Mouse (Mus musculus) megakaryocyte, embryonic 14.5 days (primary cell): ENCODE data around the gene Gm37240. TPM values are rescaled to one million over a fixed set of nuclear protein-coding genes. Genes with fewer than 3 reads are reported as not detected.

Source experiments
- H3K27me3 ChIP-seq: replicated peaks from 2 replicates; pipeline ENCODE3; 2012; ENCODE audit warnings: inconsistent platforms
- H3K36me3 ChIP-seq: replicated peaks from 2 replicates; pipeline ENCODE3; 2012; ENCODE audit warnings: low read length, inconsistent platforms, mixed read lengths
- H3K4me1 ChIP-seq: 2 replicates; pipeline ENCODE4 v1.6.1; 2012; ENCODE audit warnings: inconsistent platforms
- H3K4me3 ChIP-seq: replicated peaks from 2 replicates; pipeline ENCODE3; 2012; ENCODE audit warnings: moderate library complexity, mild to moderate bottlenecking, inconsistent platforms
- H3K9me3 ChIP-seq: 2 replicates; pipeline ENCODE4 v1.6.1; 2012; ENCODE audit warnings: inconsistent platforms
- FLI1 ChIP-seq: IDR thresholded peaks from 2 replicates; pipeline ENCODE4 v1.6.1; 2012; ENCODE audit warnings: low read length, inconsistent platforms, mixed read lengths
- GATA1 ChIP-seq: IDR thresholded peaks from 3 replicates; pipeline ENCODE4 v1.6.1; 2012; ENCODE audit warnings: mixed read lengths, low read length, inconsistent platforms, borderline replicate concordance
- polyA plus RNA-seq: library from polyadenylated mRNA; stranded (reverse); fragments of >175 nt; gene quantifications from 2 replicates; pipeline ENCODE4 v1.2.3, GENCODE M21; 2012; ENCODE audit warnings: low replicate concordance; ENCODE audit not compliant: insufficient read depth

Gm37240 gene
- polyA plus RNA-seq, 1 experiment: not detected

- Histone ChIP-seq H3K9me3 (no peaks in the 10 kb centered on the region), H3K36me3 (peaks cover 96% of the 10 kb centered on the region), H3K27me3 (no peaks in the 10 kb centered on the region), H3K4me3 (no peak overlapping the region), H3K4me1 (no peaks in the 10 kb centered on the region)
- TF ChIP-seq FLI1 (no peak), GATA1 (no peak)
Measured at GRCm38 (mm10) chr3:84972881-84973280, 914.4 kb downstream of the Gm37240 start.

- Histone ChIP-seq H3K4me1 (no peaks in the 10 kb centered on the region), H3K4me3 (no peak overlapping the region), H3K36me3 (peaks cover 95% of the 10 kb centered on the region), H3K9me3 (no peaks in the 10 kb centered on the region), H3K27me3 (no peaks in the 10 kb centered on the region)
- no peak for TF ChIP-seq GATA1
- TF ChIP-seq FLI1: no peak
Measured at GRCm38 (mm10) chr3:84971561-84971960, 915.8 kb downstream of the Gm37240 start.

DNA sequence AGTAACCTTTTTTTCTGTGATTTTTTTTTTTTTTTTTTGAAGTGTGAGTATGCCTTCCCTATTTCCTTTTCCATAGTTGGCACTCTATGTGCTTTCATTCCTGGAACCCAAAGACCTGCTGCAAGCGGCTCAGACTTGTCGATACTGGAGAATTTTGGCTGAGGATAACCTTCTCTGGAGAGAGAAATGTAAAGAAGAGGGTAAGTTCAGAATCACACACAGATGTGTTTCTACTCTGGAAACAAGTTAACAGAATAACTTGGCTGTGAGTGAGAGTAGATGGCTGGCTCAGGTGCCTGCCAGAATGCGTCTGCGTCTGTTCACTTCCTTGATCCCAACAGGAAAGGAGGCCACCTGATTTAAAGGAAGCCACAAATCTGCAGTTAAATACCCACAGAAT lies 920.0 kb downstream of the Gm37240 start:
- Histone ChIP-seq H3K4me1 (0 out of 2 replicates have a peak, but pooled peaks cover 3% of the 10 kb centered on the region), H3K4me3 (no peak overlapping the region), H3K9me3 (no peaks in the 10 kb centered on the region), H3K36me3 (peaks cover 68% of the 10 kb centered on the region), H3K27me3 (no peaks in the 10 kb centered on the region)
- TF ChIP-seq GATA1 (no peak), FLI1 (no peak)

DNA sequence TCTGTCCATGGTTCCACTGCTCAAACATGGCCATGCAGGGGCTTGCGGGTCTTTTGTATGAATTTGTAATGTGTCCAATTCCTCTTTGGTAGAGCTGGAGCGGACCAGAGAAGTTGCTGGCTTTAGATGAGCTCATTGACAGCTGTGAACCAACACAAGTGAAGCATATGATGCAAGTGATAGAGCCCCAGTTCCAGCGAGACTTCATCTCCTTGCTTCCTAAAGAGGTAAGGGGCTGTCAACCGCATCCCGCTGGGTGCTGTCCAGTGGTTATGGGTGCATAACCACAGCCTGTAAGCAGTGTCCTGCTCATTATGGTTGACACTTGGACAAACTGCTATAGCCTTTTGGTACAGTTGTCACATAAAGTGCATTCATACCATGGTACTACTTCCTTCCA lies 922.2 kb downstream of the Gm37240 start:
- Histone ChIP-seq H3K27me3 (no peaks in the 10 kb centered on the region), H3K4me3 (no peak overlapping the region), H3K4me1 (0 out of 2 replicates have a peak, but pooled peaks cover 3% of the 10 kb centered on the region), H3K36me3 (peaks cover 64% of the 10 kb centered on the region), H3K9me3 (peaks cover 9% of the 10 kb centered on the region)
- no peak for TF ChIP-seq GATA1

DNA sequence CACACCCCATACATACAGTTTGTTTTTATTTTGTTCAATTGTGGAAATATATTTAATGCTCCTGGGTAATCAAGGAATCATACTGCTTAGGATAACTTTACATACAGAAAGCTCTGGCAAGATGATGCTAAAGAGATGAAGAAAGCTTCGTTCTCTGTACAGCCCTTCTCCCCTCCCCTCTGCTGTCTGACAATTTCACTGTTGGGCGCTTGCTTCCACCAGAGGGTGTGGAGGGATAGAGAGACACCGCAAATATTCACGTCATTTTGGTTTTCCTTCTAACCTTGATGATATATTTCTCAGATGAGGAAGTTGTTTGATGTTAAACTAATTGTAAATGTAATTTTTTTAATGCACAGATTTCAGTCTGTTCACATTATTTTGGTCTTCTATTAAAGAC lies 931.5 kb downstream of the Gm37240 start:
- no peaks in the 10 kb centered on the region for H3K27me3 ChIP-seq
- TF ChIP-seq FLI1 (no peak), GATA1 (no peak)
- peaks cover 1% of the 10 kb centered on the region for H3K9me3 ChIP-seq
- no peak overlapping the region for H3K4me3 ChIP-seq
- H3K4me1 ChIP-seq: peaks cover 7% of the 10 kb centered on the region
- H3K36me3 ChIP-seq: peaks cover 29% of the 10 kb centered on the region

- TF ChIP-seq FLI1 (no peak), GATA1 (no peak)
- no peaks in the 10 kb centered on the region for H3K9me3 ChIP-seq
- peaks cover 7% of the 10 kb centered on the region for H3K4me1 ChIP-seq
- H3K4me3 ChIP-seq: no peak overlapping the region
- peaks cover 25% of the 10 kb centered on the region for H3K36me3 ChIP-seq
- no peaks in the 10 kb centered on the region for H3K27me3 ChIP-seq
Measured at GRCm38 (mm10) chr3:84955011-84955775, 932.1 kb downstream of the Gm37240 start.

DNA sequence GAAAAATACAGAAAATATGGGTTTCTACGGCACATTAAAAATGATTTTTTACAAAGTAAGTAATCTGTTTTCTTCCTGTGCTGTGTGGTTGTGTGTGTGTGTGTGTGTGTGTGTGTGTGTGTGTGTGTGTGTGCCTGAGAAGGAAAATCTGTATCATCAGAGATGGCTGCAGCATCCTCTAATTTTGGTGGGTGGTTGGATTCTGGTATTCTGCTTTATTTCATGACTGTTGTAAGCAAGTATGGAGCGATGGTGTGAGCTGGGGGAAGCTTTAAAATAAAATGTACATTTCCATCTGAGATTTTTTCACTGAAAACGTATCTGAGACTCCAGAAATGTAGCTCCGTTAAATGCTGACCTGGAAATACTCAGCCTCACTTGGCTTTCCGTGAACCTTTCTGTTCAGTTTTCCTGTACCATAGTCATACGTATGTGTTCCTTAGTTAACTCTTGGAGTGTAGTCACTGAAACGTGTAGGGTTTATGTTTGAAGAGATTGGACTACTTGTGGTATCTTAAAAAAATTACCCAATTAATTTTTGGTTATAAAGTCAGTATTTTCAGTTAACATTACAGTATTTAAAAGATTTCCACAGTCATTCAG lies 934.6 kb downstream of the Gm37240 start:
- H3K4me3 ChIP-seq: no peak overlapping the region
- TF ChIP-seq FLI1 (no peak), GATA1 (no peak)

DNA sequence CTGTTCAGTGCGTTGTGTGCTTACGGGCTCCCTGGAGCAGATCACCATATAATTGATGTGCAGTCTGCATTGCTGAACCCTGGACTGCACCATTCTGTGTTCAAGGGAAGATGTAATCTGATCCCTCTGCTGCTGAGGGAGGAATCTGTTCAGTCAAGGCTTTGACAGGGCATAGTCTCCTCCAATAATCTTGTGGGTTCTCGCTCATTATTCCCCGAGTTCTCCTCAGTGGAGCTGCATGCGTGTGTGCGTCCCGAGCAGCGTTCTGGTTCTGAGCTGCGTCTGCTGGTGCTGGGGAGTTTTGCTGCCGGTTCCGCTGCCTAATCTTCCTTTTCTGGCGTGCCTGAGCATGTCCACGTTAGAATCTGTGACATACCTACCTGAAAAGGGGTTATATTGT lies 935.2 kb downstream of the Gm37240 start:
- H3K27me3 ChIP-seq: no peaks in the 10 kb centered on the region
- H3K4me3 ChIP-seq: no peak overlapping the region
- H3K9me3 ChIP-seq: no peaks in the 10 kb centered on the region
- H3K36me3 ChIP-seq: peaks cover 2% of the 10 kb centered on the region
- no peak for TF ChIP-seq GATA1
- TF ChIP-seq FLI1: no peak
- H3K4me1 ChIP-seq: peaks cover 15% of the 10 kb centered on the region

More for the DNA sequence above, 934.6 kb downstream of the Gm37240 start:
- H3K36me3 ChIP-seq: peaks cover 4% of the 10 kb centered on the region
- no peaks in the 10 kb centered on the region for H3K9me3 ChIP-seq
- H3K27me3 ChIP-seq: no peaks in the 10 kb centered on the region
- peaks cover 14% of the 10 kb centered on the region for H3K4me1 ChIP-seq

DNA sequence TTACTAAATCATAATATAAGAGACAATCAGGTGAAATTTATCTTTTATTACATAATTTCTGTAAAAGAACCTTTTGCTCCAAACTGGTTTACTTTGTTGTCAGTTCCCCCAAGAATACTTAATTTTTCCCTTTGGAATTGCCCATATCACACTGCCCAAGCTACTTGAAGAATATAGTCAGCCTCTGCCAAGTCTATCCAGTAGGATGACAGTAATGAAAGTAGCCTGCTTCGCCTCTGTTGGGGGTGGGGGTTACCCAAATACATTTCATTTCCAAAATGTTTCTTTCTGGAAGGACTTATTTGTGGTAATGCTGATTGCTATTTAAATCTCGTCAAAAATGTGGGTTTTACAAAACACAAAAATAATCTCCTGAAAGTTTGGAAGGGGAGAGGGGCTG lies 935.6 kb downstream of the Gm37240 start:
- Histone ChIP-seq H3K4me3 (no peak overlapping the region), H3K27me3 (no peaks in the 10 kb centered on the region), H3K4me1 (peaks cover 20% of the 10 kb centered on the region), H3K36me3 (peaks cover 2% of the 10 kb centered on the region), H3K9me3 (no peaks in the 10 kb centered on the region)
- TF ChIP-seq GATA1: no peak
- TF ChIP-seq FLI1: no peak

GRCm38 (mm10) chr3:84949387-84949786 lies 937.9 kb downstream of the Gm37240 start:
- Histone ChIP-seq H3K27me3 (no peaks in the 10 kb centered on the region), H3K9me3 (no peaks in the 10 kb centered on the region), H3K36me3 (no peaks in the 10 kb centered on the region), H3K4me1 (peaks cover 41% of the 10 kb centered on the region), H3K4me3 (no peak overlapping the region)
- TF ChIP-seq GATA1: no peak
- TF ChIP-seq FLI1: no peak

- Histone ChIP-seq H3K4me1 (peaks cover 37% of the 10 kb centered on the region), H3K27me3 (no peaks in the 10 kb centered on the region), H3K4me3 (no peak overlapping the region), H3K9me3 (no peaks in the 10 kb centered on the region), H3K36me3 (no peaks in the 10 kb centered on the region)
- TF ChIP-seq GATA1: no peak
- TF ChIP-seq FLI1: no peak
Measured at GRCm38 (mm10) chr3:84946381-84946780, 940.9 kb downstream of the Gm37240 start.
